Mouse (Mus musculus) intestine, embryonic 16.5 days (tissue): ENCODE data around the gene Samd15. TPM values are rescaled to one million over a fixed set of nuclear protein-coding genes. Genes with fewer than 3 reads are reported as not detected.
"Not testable (repeated sequence)": the region's sequence is repeated elsewhere in the genome, so short reads cannot be mapped to it uniquely, and the experiment has no call there.

ENCODE experiments used
- ATAC-seq: fragments of 200-750 bp; cut with Nextera tagmentation; 2 replicates; pipeline ENCODE4 v1.8.0; 2017; ENCODE audit warnings: moderate TSS enrichment, moderate library complexity
- H3K27ac ChIP-seq: fragments of 300-500 bp; sonication (generic); 2 replicates; pipeline ENCODE4 v1.5.1; 2014; ENCODE audit warnings: mild to moderate bottlenecking, low read length
- H3K27me3 ChIP-seq: fragments of 300-500 bp; sonication (generic); replicated peaks from 2 replicates; pipeline ENCODE4 v1.6.1; 2014; ENCODE audit warnings: low read length, control low read depth, mixed read lengths; ENCODE audit not compliant: control insufficient read depth, insufficient read depth
- H3K36me3 ChIP-seq: fragments of 300-500 bp; sonication (generic); 2 replicates; pipeline ENCODE4 v1.6.1; 2014; ENCODE audit warnings: low read length, control low read depth; ENCODE audit not compliant: control insufficient read depth, insufficient read depth
- H3K4me1 ChIP-seq: fragments of 300-500 bp; sonication (generic); 2 replicates; pipeline ENCODE4 v1.6.1; 2014; ENCODE audit warnings: low read length, control low read depth, mixed read lengths; ENCODE audit not compliant: control insufficient read depth, insufficient read depth
- H3K4me2 ChIP-seq: fragments of 300-500 bp; sonication (generic); 2 replicates; pipeline ENCODE4 v1.6.1; 2014; ENCODE audit warnings: low read depth, low read length, control low read depth
- H3K4me3 ChIP-seq: fragments of 300-500 bp; sonication (generic); 2 replicates; pipeline ENCODE4 v1.5.1; 2014; ENCODE audit warnings: mild to moderate bottlenecking, low read length
- H3K9ac ChIP-seq: fragments of 300-500 bp; sonication (generic); 2 replicates; pipeline ENCODE4 v1.6.1; 2014; ENCODE audit warnings: low read depth, low read length
- H3K9me3 ChIP-seq: fragments of 300-500 bp; sonication (generic); 2 replicates; pipeline ENCODE4 v1.6.1; 2016; ENCODE audit warnings: low read length, control low read depth; ENCODE audit not compliant: control insufficient read depth
- WGBS: fragments of 180-500 bp; shearing (Covaris S2); extraction: QIAGEN DNeasy Blood & Tissue Kit; methylation state at CpG from one replicate; pipeline ENCODE4 v1.1.7; 2014; 5-methylcytosine and 5-hydroxymethylcytosine counted together
- polyA plus RNA-seq: library from polyadenylated mRNA; unstranded; fragments of >200 nt; fragmentation: Nextera tagmentation; extraction: Ambion mirVana; gene quantifications from 2 replicates; pipeline ENCODE4 v1.2.1, GENCODE M21; 2015

Samd15 gene
- polyA plus RNA-seq, 1 experiment from 2014 or later = 1.3 TPM

- Histone ChIP-seq H3K9ac (no peak overlapping the region), H3K27me3 (no peaks in the 10 kb centered on the region), H3K4me1 (peaks cover 4% of the 10 kb centered on the region), H3K27ac (no peak overlapping the region), H3K4me3 (no peak overlapping the region), H3K36me3 (no peaks in the 10 kb centered on the region), H3K9me3 (no peaks in the 10 kb centered on the region), H3K4me2 (no peak overlapping the region)
- 56% methylated on average over 1 of the region's 1 CpGs for WGBS
- no peak for ATAC-seq
Measured at GRCm38 (mm10) chr12:87195069-87195468, 4.5 kb upstream of the Samd15 start.

- Histone ChIP-seq H3K4me1 (peaks cover 4% of the 10 kb centered on the region), H3K36me3 (no peaks in the 10 kb centered on the region), H3K27ac (no peak overlapping the region), H3K9ac (no peak overlapping the region), H3K4me3 (no peak overlapping the region), H3K27me3 (no peaks in the 10 kb centered on the region), H3K9me3 (no peaks in the 10 kb centered on the region), H3K4me2 (no peak overlapping the region)
- no peak for ATAC-seq
Measured at GRCm38 (mm10) chr12:87196310-87196709, 3.2 kb upstream of the Samd15 start.

GRCm38 (mm10) chr12:87198792-87199191 lies 731 bp upstream of the Samd15 start:
- H3K9ac ChIP-seq = peak overlapping the region; percentile 90
- H3K36me3 ChIP-seq = no peaks in the 10 kb centered on the region
- WGBS = 54% methylated on average over 6 of the region's 6 CpGs

GRCm38 (mm10) chr12:87199973-87200586 lies 557 bp downstream of the Samd15 start, which contains the start of gene Tmed8:
TSS of gene Tmed8 (minus strand) at chr12:87200454.
- Histone ChIP-seq H3K4me1 (peaks cover 4% of the 10 kb centered on the region), H3K9me3 (no peaks in the 10 kb centered on the region), H3K9ac (peak within 1 kb of the TSS; percentile 90), H3K27ac (peak within 1 kb of the TSS; percentile 37; the same call in 1 of the 2 replicates), H3K4me3 (peak within 1 kb of the TSS; percentile 91), H3K36me3 (no peaks in the 10 kb centered on the region), H3K27me3 (no peaks in the 10 kb centered on the region), H3K4me2 (peak within 1 kb of the TSS; percentile 90)
- WGBS = under 1% methylated on average over 67 of the region's 70 CpGs
- peak; percentile 95 for ATAC-seq

More at GRCm38 (mm10) chr12:87198792-87199191, 731 bp upstream of the Samd15 start:
- no peak for ATAC-seq
- Histone ChIP-seq H3K4me3 (peak overlapping the region; percentile 91), H3K27me3 (no peaks in the 10 kb centered on the region), H3K4me2 (peak overlapping the region; percentile 90), H3K9me3 (no peaks in the 10 kb centered on the region), H3K4me1 (peaks cover 4% of the 10 kb centered on the region), H3K27ac (no peak overlapping the region)

GRCm38 (mm10) chr12:87201694-87202093 lies 2.2 kb downstream of the Samd15 start:
- no peak overlapping the region for H3K4me2 ChIP-seq
- H3K4me1 ChIP-seq = peaks cover 4% of the 10 kb centered on the region
- H3K9me3 ChIP-seq = no peaks in the 10 kb centered on the region
- 66% methylated on average over 5 of the region's 5 CpGs for WGBS
- H3K27ac ChIP-seq = no peak overlapping the region
- H3K36me3 ChIP-seq = no peaks in the 10 kb centered on the region
- H3K9ac ChIP-seq = no peak overlapping the region
- no peak overlapping the region for H3K4me3 ChIP-seq
- no peak for ATAC-seq
- no peaks in the 10 kb centered on the region for H3K27me3 ChIP-seq

GRCm38 (mm10) chr12:87205789-87206188 lies 6.3 kb downstream of the Samd15 start:
- not testable (repeated sequence) for H3K27me3 ChIP-seq, H3K4me2 ChIP-seq, H3K9ac ChIP-seq, H3K27ac ChIP-seq, H3K4me3 ChIP-seq, H3K4me1 ChIP-seq, H3K36me3 ChIP-seq, ATAC-seq, H3K9me3 ChIP-seq
- 88% methylated on average over 5 of the region's 5 CpGs for WGBS

- Histone ChIP-seq H3K4me1 (no peaks in the 10 kb centered on the region), H3K9ac (no peak overlapping the region), H3K4me2 (no peak overlapping the region), H3K27me3 (no peaks in the 10 kb centered on the region), H3K4me3 (no peak overlapping the region), H3K36me3 (no peaks in the 10 kb centered on the region), H3K9me3 (no peaks in the 10 kb centered on the region), H3K27ac (peak overlapping the region; percentile 15; the same call in 1 of the 2 replicates)
- peak; percentile 86 for ATAC-seq
- WGBS = 44% methylated on average over 2 of the region's 2 CpGs
Measured at GRCm38 (mm10) chr12:87212844-87213606, 13.5 kb downstream of the Samd15 start.

GRCm38 (mm10) chr12:87216053-87216452 lies 16.5 kb downstream of the Samd15 start:
- H3K4me3 ChIP-seq = no peak overlapping the region
- no peak overlapping the region for H3K27ac ChIP-seq
- ATAC-seq = no peak
- no peak overlapping the region for H3K9ac ChIP-seq
- no peaks in the 10 kb centered on the region for H3K36me3 ChIP-seq
- WGBS = 76% methylated on average over 2 of the region's 2 CpGs
- no peak overlapping the region for H3K4me2 ChIP-seq
- no peaks in the 10 kb centered on the region for H3K9me3 ChIP-seq
- no peaks in the 10 kb centered on the region for H3K4me1 ChIP-seq
- H3K27me3 ChIP-seq = no peaks in the 10 kb centered on the region

- H3K27ac ChIP-seq = no peak overlapping the region
- no peaks in the 10 kb centered on the region for H3K27me3 ChIP-seq
- H3K4me1 ChIP-seq = no peaks in the 10 kb centered on the region
- no peaks in the 10 kb centered on the region for H3K36me3 ChIP-seq
- H3K9ac ChIP-seq = no peak overlapping the region
- no peak overlapping the region for H3K4me2 ChIP-seq
- no peaks in the 10 kb centered on the region for H3K9me3 ChIP-seq
- ATAC-seq = no peak
- H3K4me3 ChIP-seq = no peak overlapping the region
Measured at GRCm38 (mm10) chr12:87217596-87217995, 18.1 kb downstream of the Samd15 start.
